Mouse (Mus musculus) embryonic facial prominence, embryonic 11.5 days (tissue): ENCODE results near the gene Rgs18. TPM values are rescaled to one million over a fixed set of nuclear protein-coding genes. Genes with fewer than 3 reads are reported as not detected.

Source experiments
- ATAC-seq: fragments of 200-750 bp; cut with Nextera tagmentation; replicated peaks from 2 replicates; pipeline ENCODE4 v1.8.0; 2017; ENCODE audit warnings: low read depth; ENCODE audit not compliant: insufficient number of reproducible peaks, low FRiP score, low TSS enrichment
- DNase-seq: peaks from one replicate; pipeline ENCODE4 v3.0.0-alpha.2; 2015; ENCODE audit warnings: low spot score
- H3K27ac ChIP-seq: fragments of 300-500 bp; sonication (generic); replicated peaks from 2 replicates; pipeline ENCODE4 v1.5.1; 2014; ENCODE audit warnings: mild to moderate bottlenecking, low read depth, low read length, control low read depth
- H3K27me3 ChIP-seq: fragments of 300-500 bp; sonication (generic); 2 replicates; pipeline ENCODE4 v1.6.1; 2014; ENCODE audit warnings: mild to moderate bottlenecking, low read length, moderate library complexity, mixed read lengths; ENCODE audit not compliant: control insufficient read depth, insufficient read depth
- H3K36me3 ChIP-seq: fragments of 300-500 bp; sonication (generic); replicated peaks from 2 replicates; pipeline ENCODE4 v1.6.1; 2014; ENCODE audit warnings: low read depth, mild to moderate bottlenecking, low read length, moderate library complexity, mixed read lengths; ENCODE audit not compliant: control insufficient read depth, insufficient read depth
- H3K4me1 ChIP-seq: fragments of 300-500 bp; sonication (generic); 2 replicates; pipeline ENCODE4 v1.6.1; 2014; ENCODE audit warnings: low read length, mixed read lengths; ENCODE audit not compliant: control insufficient read depth, insufficient read depth
- H3K4me2 ChIP-seq: fragments of 300-500 bp; sonication (generic); 2 replicates; pipeline ENCODE4 v1.6.1; 2014; ENCODE audit warnings: low read depth, mild to moderate bottlenecking, control low read depth, low read length, moderate library complexity
- H3K4me3 ChIP-seq: fragments of 300-500 bp; sonication (generic); 2 replicates; pipeline ENCODE4 v1.5.1; 2014; ENCODE audit warnings: low read depth, low read length, control low read depth
- H3K9ac ChIP-seq: fragments of 300-500 bp; sonication (generic); replicated peaks from 2 replicates; pipeline ENCODE4 v1.6.1; 2014; ENCODE audit warnings: mild to moderate bottlenecking, control low read depth, low read length
- H3K9me3 ChIP-seq: fragments of 300-500 bp; sonication (generic); replicated peaks from 2 replicates; pipeline ENCODE4 v1.6.1; 2016; ENCODE audit warnings: mild to moderate bottlenecking, low read length, inconsistent platforms, mixed read lengths; ENCODE audit not compliant: control insufficient read depth
- WGBS: fragments of 180-500 bp; shearing (Covaris S2); extraction: QIAGEN DNeasy Blood & Tissue Kit; methylation state at CpG from one replicate; pipeline ENCODE4 v1.1.7; 2014; 5-methylcytosine and 5-hydroxymethylcytosine counted together
- polyA plus RNA-seq: library from polyadenylated mRNA; unstranded; fragments of >200 nt; fragmentation: Nextera tagmentation; extraction: Ambion mirVana; gene quantifications from 2 replicates; pipeline ENCODE4 v1.2.1, GENCODE M21; 2014

Rgs18 gene
- 2.0 and 3.0 TPM in 2 replicates for polyA plus RNA-seq

DNA sequence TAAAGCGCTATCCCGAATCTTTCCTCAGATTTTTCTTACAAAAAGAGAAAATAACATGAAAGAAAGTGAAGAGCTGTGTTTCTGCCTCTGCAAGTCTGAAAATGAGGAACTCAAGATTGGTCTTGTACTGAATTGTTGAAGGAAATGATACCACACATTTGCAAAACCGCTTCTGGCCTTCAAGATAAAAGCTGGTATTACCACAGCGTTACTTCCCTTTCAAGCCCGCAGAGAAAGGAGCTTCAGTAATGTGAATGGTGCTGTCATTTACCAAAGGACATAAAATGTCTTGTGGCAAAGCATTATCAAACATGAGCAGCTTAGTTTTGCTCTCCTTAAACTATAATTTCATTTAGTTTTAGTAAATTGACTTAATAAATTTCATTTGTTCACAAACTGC, at the start of gene Rgs18:
Gene Rgs18, minus strand, starts transcription at position 105 of the 400 bp plus-strand sequence.
- H3K27me3 ChIP-seq = no peaks in the 10 kb centered on the region
- no peak within 1 kb of the TSS for H3K4me2 ChIP-seq
- H3K4me1 ChIP-seq = no peaks in the 10 kb centered on the region
- WGBS = 88% methylated on average over 5 of the region's 5 CpGs
- no peak for ATAC-seq
- no peaks in the 10 kb centered on the region for H3K36me3 ChIP-seq
- no peak within 1 kb of the TSS for H3K9ac ChIP-seq
- H3K9me3 ChIP-seq = no peaks in the 10 kb centered on the region
- H3K27ac ChIP-seq = no peak within 1 kb of the TSS
- no peak for DNase-seq
- no peak within 1 kb of the TSS for H3K4me3 ChIP-seq

DNA sequence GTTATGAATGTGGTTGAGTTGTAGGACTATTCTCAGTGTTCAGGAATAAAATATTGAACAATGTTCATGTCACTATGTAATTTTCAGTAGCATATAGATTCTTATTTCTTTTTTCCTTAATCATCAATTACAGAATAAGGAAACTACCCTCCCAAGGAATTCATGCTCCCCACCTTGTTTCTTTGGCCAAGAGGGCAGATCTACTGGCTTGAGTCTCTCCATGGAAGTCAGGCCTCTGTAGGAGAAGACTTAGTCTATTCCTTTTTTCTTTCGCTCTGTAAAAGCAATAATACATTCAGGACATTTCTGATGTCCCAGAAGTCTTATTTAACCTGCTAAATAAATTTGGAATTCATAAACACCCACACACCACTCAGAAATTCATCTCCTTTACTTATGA, 841 bp downstream of the Rgs18 start:
- ATAC-seq (no peak), DNase-seq (no peak)
- Histone ChIP-seq H3K9ac (no peak overlapping the region), H3K36me3 (no peaks in the 10 kb centered on the region), H3K4me2 (no peak overlapping the region), H3K4me1 (no peaks in the 10 kb centered on the region), H3K27ac (no peak overlapping the region), H3K4me3 (no peak overlapping the region), H3K9me3 (no peaks in the 10 kb centered on the region), H3K27me3 (no peaks in the 10 kb centered on the region)
- 87% methylated on average over 1 of the region's 1 CpGs for WGBS

DNA sequence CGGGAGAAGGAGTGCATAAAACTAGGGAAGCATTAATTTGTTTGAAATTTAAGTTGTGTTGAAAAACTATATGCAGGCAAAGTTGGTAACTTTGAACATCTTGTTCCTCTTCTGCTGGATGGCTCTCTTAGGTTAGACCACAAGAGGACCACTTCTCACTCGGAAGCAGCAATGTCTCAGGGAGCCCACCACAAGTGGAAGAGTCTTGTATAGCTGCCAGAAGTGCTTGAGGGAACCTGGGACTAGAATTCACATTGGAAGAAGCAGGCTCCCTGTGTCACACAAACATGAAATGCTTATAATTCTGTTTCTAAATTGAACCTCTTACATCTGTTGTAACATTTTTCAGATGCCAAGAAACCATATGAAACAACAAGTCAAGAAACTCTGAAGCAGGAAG, 9.0 kb downstream of the Rgs18 start:
- no peaks in the 10 kb centered on the region for H3K9me3 ChIP-seq
- H3K4me2 ChIP-seq = no peak overlapping the region
- H3K4me1 ChIP-seq = no peaks in the 10 kb centered on the region
- DNase-seq = no peak
- H3K4me3 ChIP-seq = no peak overlapping the region
- WGBS = 64% methylated on average over 2 of the region's 2 CpGs
- no peaks in the 10 kb centered on the region for H3K27me3 ChIP-seq
- no peak overlapping the region for H3K9ac ChIP-seq
- no peaks in the 10 kb centered on the region for H3K36me3 ChIP-seq
- no peak for ATAC-seq
- H3K27ac ChIP-seq = no peak overlapping the region

DNA sequence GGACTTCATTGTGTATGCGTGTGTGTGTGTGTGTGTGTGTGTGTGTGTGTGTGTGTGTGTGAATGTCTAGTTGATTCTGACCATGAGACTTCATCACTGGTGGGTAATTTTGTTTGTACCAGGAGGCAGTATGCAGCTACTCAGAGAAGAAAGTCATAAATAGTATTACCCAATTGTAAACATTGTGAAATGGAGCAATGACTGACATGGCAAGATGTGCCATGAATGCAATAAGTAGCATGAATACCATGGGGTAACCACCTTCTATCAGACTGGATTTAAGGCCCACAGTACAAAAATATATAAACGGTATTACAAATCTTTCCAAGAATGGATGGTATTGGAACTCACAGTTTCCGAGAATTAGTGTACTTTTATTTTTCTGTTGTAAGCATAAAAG, 14.4 kb downstream of the Rgs18 start:
- Histone ChIP-seq H3K4me2 (no peak overlapping the region), H3K9me3 (no peaks in the 10 kb centered on the region), H3K27ac (no peak overlapping the region), H3K27me3 (no peaks in the 10 kb centered on the region), H3K36me3 (no peaks in the 10 kb centered on the region), H3K4me3 (no peak overlapping the region), H3K4me1 (no peaks in the 10 kb centered on the region), H3K9ac (no peak overlapping the region)
- WGBS = 91% methylated on average over 3 of the region's 3 CpGs
- no peak for DNase-seq
- ATAC-seq = no peak

DNA sequence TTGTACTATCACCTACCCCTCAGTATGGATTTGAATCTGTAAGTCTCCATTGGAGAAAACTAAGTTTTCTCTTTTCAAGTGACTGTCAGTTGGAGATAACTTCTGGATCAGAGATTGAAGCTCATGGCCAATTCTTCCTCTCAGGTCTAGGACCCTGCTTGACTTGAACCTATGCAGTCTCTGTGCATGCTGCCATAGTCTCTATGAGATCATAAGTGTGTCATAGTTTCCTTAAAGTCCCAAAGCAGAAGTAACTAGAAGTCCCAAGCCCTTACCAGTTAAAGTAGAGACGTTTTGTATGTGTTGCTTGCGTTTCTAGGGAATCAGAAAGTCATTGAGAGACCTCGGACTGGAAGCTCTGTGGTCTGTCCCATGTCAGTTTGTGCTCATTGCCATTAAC, 24.5 kb downstream of the Rgs18 start:
- no peak overlapping the region for H3K9ac ChIP-seq
- ATAC-seq = no peak
- no peak overlapping the region for H3K4me3 ChIP-seq
- 84% methylated on average over 3 of the region's 3 CpGs for WGBS
- no peak for DNase-seq
- H3K27me3 ChIP-seq = no peaks in the 10 kb centered on the region
- H3K4me2 ChIP-seq = no peak overlapping the region
- H3K36me3 ChIP-seq = no peaks in the 10 kb centered on the region
- no peaks in the 10 kb centered on the region for H3K9me3 ChIP-seq
- H3K27ac ChIP-seq = no peak overlapping the region
- H3K4me1 ChIP-seq = no peaks in the 10 kb centered on the region

DNA sequence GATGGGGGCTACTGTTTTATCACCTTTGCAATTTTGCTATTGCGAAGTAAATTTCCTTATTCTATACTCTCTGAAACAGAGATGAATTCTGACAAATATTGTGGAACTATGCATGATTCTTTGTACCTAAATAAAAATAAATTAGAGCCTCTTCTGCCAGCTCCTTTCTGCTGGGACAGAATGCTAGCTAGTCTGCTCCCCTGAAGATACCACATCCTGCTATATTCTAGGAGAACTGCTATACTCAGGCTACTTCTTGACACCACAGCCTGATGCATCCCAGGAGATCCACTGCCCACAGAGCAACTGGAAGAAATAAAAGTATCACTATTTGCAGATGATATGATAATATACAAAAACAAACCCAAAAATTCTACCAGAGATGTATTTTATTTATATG, 29.1 kb downstream of the Rgs18 start:
- Histone ChIP-seq H3K9ac (no peak overlapping the region), H3K9me3 (no peaks in the 10 kb centered on the region), H3K36me3 (no peaks in the 10 kb centered on the region), H3K4me1 (no peaks in the 10 kb centered on the region), H3K4me2 (no peak overlapping the region), H3K4me3 (no peak overlapping the region), H3K27ac (no peak overlapping the region), H3K27me3 (no peaks in the 10 kb centered on the region)
- no peak for DNase-seq
- ATAC-seq = no peak
- WGBS = 91% methylated on average over 1 of the region's 1 CpGs

- H3K36me3 ChIP-seq = no peaks in the 10 kb centered on the region
- ATAC-seq (no peak), DNase-seq (no peak)
- no peak overlapping the region for H3K27ac ChIP-seq
- H3K27me3 ChIP-seq = no peaks in the 10 kb centered on the region
- no peak overlapping the region for H3K4me2 ChIP-seq
- H3K4me3 ChIP-seq = no peak overlapping the region
- WGBS = 87% methylated on average over 6 of the region's 6 CpGs
- no peaks in the 10 kb centered on the region for H3K4me1 ChIP-seq
- no peaks in the 10 kb centered on the region for H3K9me3 ChIP-seq
- no peak overlapping the region for H3K9ac ChIP-seq
These were observed 37.5 kb downstream of the Rgs18 start for GRCm38 (mm10) chr1:144737739-144738138.

DNA sequence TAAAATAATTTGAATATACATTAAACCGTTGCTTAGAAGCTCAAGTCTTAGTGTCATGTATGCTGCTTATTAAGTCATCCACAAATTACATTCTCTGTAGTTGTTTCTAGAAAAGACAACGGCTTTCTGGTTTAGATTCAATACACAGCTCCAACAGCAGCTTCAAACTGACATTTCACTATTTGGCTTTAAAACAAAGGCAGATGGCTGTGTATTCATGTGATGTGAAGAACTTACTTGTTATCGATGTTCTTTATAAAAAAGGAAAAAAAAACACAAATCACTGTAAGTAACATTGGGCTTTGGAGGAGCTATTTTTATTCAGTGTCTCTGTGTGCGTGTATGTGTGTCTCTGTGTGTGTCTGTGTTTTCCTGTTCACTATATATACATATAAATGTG, 54.5 kb downstream of the Rgs18 start:
- no peaks in the 10 kb centered on the region for H3K9me3 ChIP-seq
- H3K36me3 ChIP-seq = no peaks in the 10 kb centered on the region
- no peaks in the 10 kb centered on the region for H3K27me3 ChIP-seq
- ATAC-seq (no peak), DNase-seq (no peak)
- H3K4me3 ChIP-seq = no peak overlapping the region
- no peak overlapping the region for H3K27ac ChIP-seq
- H3K4me2 ChIP-seq = no peak overlapping the region
- WGBS = 83% methylated on average over 4 of the region's 4 CpGs
- no peak overlapping the region for H3K9ac ChIP-seq
- no peaks in the 10 kb centered on the region for H3K4me1 ChIP-seq
